Mouse (Mus musculus): ENCODE measurements around the gene Cuta.
A peak's percentile ranks its signal among the peaks of the same experiment; 100 is the strongest.
"Not testable (repeated sequence)": the region's sequence is repeated elsewhere in the genome, so short reads cannot be mapped to it uniquely, and the experiment has no call there.

Cuta gene

DNA sequence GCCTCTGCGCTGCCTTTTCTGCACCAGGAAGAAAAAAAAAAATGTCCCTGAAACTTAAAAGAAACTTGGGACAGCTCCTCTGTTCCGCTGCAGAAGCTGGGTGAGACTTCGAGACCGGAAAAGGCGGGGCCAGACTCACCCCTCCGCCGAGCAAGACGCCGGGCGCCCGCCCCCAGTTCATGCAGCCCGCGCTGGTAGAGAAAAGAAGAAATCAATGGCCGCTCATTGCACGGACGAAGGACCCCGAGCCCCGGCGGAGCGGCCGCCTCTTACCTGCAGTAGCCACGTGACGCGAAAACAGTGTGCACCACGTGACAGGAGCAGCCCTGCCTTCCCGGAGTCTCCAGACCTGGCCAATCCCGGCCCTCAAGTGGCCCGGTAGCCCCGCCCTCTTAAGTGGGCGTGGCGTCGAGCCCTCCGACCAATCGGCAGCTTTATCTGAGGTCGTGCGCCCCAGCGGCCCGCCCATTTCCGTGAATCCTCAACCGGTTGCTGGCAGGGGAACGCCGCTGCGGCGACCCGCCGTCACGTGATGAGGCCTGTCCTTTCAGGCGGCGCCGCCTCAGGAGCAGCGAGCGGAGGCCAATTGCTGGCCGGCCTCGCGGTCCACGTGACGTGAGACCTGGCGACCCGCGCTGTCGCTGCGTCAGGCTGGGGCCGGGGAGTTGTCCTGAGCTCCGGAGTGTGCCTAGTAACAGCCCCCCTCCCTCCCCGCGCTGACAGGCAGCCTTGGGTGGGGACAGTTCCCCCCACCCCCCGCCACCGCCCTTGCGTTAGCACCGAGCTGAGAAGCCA lies at the start of gene Cuta:
Gene Cuta, minus strand, starts transcription at position 392 of the 795 bp plus-strand sequence.
- DNase-seq (ENCODE audit: low spot score) = peak; percentile 100

DNA sequence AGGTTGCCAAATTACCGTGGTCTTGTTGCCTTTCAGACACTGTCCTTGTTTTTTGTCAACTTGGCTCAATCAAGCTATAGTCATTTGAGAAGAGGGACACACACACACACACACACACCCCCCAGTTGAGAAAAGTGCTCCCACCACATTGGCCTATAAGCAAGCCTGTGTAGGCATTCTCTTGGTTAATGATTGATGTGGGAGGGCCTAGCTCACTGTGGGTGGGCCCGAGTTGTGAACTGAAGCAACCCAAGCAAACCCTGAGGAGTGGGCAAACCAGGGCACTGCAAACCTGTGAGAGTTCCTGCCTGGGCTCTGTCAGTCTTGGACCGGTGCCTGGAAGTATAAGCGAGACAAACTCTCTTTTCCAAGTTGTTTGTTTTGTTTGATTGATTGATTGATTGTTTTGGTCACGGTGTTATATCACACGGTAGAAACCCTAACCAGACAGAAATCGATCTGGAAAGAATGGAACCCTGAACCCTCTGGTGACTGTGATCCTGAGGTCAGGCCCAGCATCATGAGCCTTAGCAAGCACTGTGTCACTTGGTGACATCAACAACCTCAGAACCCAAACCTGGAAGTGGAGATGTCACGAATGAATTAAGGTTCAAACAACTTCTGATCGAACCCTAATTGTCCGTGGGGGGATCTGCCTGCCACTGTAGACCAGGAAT lies 46.3 kb upstream of the Cuta start:
- no peak for DNase-seq (ENCODE audit: low spot score)

- DNase-seq (ENCODE audit: low spot score) = no peak
Measured at GRCm38 (mm10) chr17:26983382-26983781, 44.0 kb upstream of the Cuta start.

- no peak for DNase-seq (ENCODE audit: low spot score)
Measured at GRCm38 (mm10) chr17:26981050-26981449, 41.7 kb upstream of the Cuta start.

- DNase-seq (ENCODE audit: low spot score) = no peak
Measured at GRCm38 (mm10) chr17:26979426-26979825, 40.1 kb upstream of the Cuta start.

- not testable (repeated sequence) for DNase-seq (ENCODE audit: low spot score)
Measured at GRCm38 (mm10) chr17:26977354-26977753, 38.0 kb upstream of the Cuta start.

DNA sequence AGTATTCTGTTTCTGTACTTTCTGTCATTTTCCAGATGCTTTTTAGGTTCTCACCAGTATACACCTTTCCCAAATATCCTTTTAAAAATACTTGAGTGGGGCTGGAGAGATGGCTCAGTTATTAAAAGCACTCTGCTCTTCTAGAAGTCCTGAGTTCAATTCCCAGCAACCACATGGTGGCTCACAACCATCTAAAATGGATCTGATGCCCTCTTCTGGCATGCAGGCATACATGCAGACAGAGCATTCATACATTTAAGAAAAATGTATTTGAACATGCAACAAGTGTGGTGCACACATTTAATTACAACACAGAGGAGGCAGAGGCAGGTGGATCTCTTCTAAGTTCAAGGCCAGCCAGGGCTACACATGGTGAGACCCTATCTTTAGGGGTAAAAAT lies 36.0 kb upstream of the Cuta start:
- DNase-seq (ENCODE audit: low spot score) = no peak

DNA sequence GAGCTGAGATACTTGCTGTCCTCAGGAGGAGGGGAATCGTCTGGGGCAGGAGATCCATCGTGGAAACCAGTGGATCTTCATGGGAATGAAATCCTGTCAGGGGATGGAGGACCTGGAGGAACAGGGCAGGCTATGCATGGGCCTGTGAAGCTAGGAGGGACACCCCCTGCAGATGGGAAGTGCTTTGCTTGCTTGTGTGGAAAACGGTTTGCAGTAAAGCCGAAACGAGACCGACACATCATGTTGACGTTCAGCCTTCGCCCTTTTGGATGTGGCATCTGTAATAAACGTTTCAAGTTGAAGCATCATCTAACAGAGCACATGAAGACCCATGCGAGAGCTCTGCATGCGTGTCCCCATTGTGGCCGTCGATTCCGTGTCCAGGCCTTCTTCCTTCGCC lies 35.2 kb upstream of the Cuta start:
- no peak for DNase-seq (ENCODE audit: low spot score)

- peak; percentile 94 for DNase-seq (ENCODE audit: low spot score)
Measured at GRCm38 (mm10) chr17:26972703-26973574, 33.6 kb upstream of the Cuta start, which contains the start of gene Zbtb9. Gene Zbtb9, plus strand, starts transcription at chr17:26973167.

DNA sequence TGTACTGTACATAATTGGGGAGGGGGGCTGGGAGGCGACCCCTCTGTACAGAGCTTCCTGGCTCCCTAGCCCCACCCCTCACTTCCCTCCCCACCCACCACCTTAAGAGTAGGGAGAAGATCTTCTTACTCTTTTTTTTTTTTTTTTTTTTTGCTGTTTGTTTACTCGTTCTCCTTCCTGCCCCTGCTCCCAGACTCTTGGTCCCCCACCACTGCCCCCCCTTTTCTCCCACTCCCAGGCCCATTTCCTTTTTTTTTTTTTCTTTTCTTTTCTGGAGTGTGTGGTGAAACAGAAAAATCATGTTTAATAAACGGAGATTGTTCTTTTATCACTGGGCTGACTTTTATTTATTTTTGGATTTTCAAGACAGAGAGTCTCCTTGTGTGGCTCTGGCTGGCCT lies 32.7 kb upstream of the Cuta start:
- no peak for DNase-seq (ENCODE audit: low spot score)

DNA sequence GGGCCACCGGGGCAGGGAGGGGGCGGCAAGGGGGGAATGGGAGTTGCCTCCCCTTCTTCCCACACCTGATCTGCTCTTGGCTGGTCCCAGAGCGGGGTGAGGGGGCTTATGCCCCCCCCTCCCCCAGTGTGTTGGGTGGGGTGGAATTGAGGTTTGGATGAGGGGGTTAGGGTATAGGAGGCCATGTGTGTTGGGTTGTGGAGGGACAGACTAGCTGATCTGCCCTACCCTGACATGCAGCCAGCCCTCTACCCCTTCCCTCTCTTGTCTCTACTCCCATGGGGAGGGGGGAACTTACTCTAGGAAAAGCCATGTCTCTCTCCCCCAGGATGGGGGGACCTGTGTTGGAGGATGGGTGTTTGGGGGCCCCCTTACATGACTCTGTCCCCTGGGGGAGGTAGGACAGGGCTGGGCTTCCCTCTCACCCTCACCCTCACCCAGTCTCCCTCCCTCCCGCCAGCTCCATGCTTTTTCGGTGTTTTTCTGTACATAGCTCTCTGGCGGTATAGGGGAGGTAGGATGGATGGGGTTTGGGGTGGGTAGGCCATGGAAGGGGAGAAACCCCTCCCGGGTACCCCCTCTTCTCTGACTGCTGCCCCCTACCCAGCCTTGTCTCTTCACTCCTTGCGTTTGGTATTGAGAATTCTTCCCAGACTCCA lies 32.0 kb upstream of the Cuta start:
- no peak for DNase-seq (ENCODE audit: low spot score)

- DNase-seq (ENCODE audit: low spot score) = no peak
Measured at GRCm38 (mm10) chr17:26970221-26970620, 30.9 kb upstream of the Cuta start.

DNA sequence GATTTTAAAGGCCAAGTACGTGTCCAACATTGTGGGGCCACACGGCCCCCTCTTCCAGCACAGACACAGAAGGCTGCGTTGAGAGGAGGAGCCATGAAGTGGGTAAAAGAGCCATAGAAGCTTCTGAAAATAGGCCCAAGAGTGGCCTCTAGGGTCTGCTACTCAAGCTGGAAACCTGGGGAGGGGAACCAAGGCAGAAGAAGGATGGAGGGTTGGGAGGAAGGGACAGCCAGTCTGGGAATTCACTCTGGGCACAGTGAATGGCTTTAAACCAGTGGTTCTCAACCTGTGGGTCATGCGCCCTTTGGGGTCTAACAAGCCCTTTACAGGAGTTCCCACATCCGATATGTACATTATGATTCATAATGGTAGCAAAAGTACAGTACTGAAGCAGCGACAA lies 29.9 kb upstream of the Cuta start:
- no peak for DNase-seq (ENCODE audit: low spot score)

- DNase-seq (ENCODE audit: low spot score) = no peak
Measured at GRCm38 (mm10) chr17:26968200-26968611, 28.8 kb upstream of the Cuta start.

GRCm38 (mm10) chr17:26967477-26967876 lies 28.1 kb upstream of the Cuta start:
- DNase-seq (ENCODE audit: low spot score) = no peak

GRCm38 (mm10) chr17:26966993-26967392 lies 27.6 kb upstream of the Cuta start:
- DNase-seq (ENCODE audit: low spot score) = no peak

GRCm38 (mm10) chr17:26961572-26962240 lies 22.3 kb upstream of the Cuta start:
- no peak for DNase-seq (ENCODE audit: low spot score)

GRCm38 (mm10) chr17:26959815-26960214 lies 20.4 kb upstream of the Cuta start:
- no peak for DNase-seq (ENCODE audit: low spot score)

DNA sequence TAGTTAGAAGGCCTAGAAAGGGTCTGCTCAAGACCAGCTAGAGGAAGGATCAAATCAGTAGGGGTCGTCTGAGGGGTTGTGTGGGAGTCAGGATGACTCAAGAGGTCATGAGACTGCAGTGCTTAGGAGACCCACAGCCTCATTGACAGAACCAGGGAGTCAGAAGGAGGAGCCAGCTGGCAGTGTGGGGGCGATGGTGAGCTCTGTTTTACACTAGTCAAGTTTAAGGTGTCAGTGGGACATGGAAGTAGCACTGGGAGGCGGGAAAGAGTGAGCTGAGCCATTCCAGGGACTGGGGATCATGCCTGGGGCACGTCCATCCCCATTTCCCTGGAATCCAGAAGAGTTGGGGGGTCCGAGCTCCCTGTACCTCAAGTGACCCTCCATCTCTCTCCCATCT lies 19.5 kb upstream of the Cuta start:
- DNase-seq (ENCODE audit: low spot score) = no peak

- DNase-seq (ENCODE audit: low spot score) = no peak
Measured at GRCm38 (mm10) chr17:26957872-26958271, 18.5 kb upstream of the Cuta start.

GRCm38 (mm10) chr17:26956895-26957294 lies 17.5 kb upstream of the Cuta start:
- DNase-seq (ENCODE audit: low spot score) = peak; percentile 83
